Mouse (Mus musculus) neural tube, embryonic 12.5 days (tissue): Measurements from ENCODE around the gene Phlda1. TPM values are rescaled to one million over a fixed set of nuclear protein-coding genes. Genes with fewer than 3 reads are reported as not detected.
"Not testable (repeated sequence)": the region's sequence is repeated elsewhere in the genome, so short reads cannot be mapped to it uniquely, and the experiment has no call there.

Source experiments
- ATAC-seq: fragments of 200-750 bp; cut with Nextera tagmentation; 2 replicates; pipeline ENCODE4 v1.8.0; 2017; ENCODE audit warnings: low read depth, mild to moderate bottlenecking, moderate TSS enrichment, moderate library complexity; ENCODE audit not compliant: low FRiP score
- H3K27ac ChIP-seq: fragments of 300-500 bp; sonication (generic); 2 replicates; pipeline ENCODE4 v1.5.1; 2016
- H3K27me3 ChIP-seq: fragments of 300-500 bp; sonication (generic); replicated peaks from 2 replicates; pipeline ENCODE4 v1.6.1; 2016; ENCODE audit warnings: mild to moderate bottlenecking
- H3K36me3 ChIP-seq: fragments of 300-500 bp; sonication (generic); 2 replicates; pipeline ENCODE4 v1.6.1; 2016; ENCODE audit warnings: mild to moderate bottlenecking
- H3K4me1 ChIP-seq: fragments of 300-500 bp; sonication (generic); 2 replicates; pipeline ENCODE4 v1.6.1; 2016
- H3K4me2 ChIP-seq: fragments of 300-500 bp; sonication (generic); replicated peaks from 2 replicates; pipeline ENCODE4 v1.6.1; 2016; ENCODE audit warnings: mild to moderate bottlenecking
- H3K4me3 ChIP-seq: fragments of 300-500 bp; sonication (generic); 2 replicates; pipeline ENCODE4 v1.5.1; 2016
- H3K9ac ChIP-seq: fragments of 300-500 bp; sonication (generic); 2 replicates; pipeline ENCODE4 v1.6.1; 2016; ENCODE audit warnings: mild to moderate bottlenecking
- H3K9me3 ChIP-seq: fragments of 300-500 bp; sonication (generic); 2 replicates; pipeline ENCODE4 v1.6.1; 2016; ENCODE audit warnings: mild to moderate bottlenecking
- WGBS: fragments of 180-500 bp; shearing (Covaris S2); methylation state at CpG from one replicate; pipeline ENCODE4 v1.1.7; 2016; 5-methylcytosine and 5-hydroxymethylcytosine counted together
- polyA plus RNA-seq: library from polyadenylated mRNA; unstranded; fragments of >200 nt; fragmentation: Nextera tagmentation; extraction: Ambion mirVana; gene quantifications from 2 replicates; pipeline ENCODE4 v1.2.1, GENCODE M21; 2016

The Phlda1 gene
- polyA plus RNA-seq, 1 experiment from 2014 or later = 59.2 TPM

- no peak overlapping the region for H3K27ac ChIP-seq
- no peak for ATAC-seq
- 90% methylated on average over 6 of the region's 6 CpGs for WGBS
- H3K4me3 ChIP-seq = no peak overlapping the region
- H3K4me1 ChIP-seq = peaks cover 21% of the 10 kb centered on the region
- H3K9ac ChIP-seq = no peak overlapping the region
- H3K4me2 ChIP-seq = peak overlapping the region; percentile 35; the same call in 1 of the 2 replicates
- H3K27me3 ChIP-seq = no peaks in the 10 kb centered on the region
- H3K36me3 ChIP-seq = peaks cover 11% of the 10 kb centered on the region
- no peaks in the 10 kb centered on the region for H3K9me3 ChIP-seq
These were observed 29.0 kb upstream of the Phlda1 start for GRCm38 (mm10) chr10:111476989-111477510.

GRCm38 (mm10) chr10:111479599-111479998 lies 26.5 kb upstream of the Phlda1 start:
- H3K4me3 ChIP-seq = no peak overlapping the region
- no peak overlapping the region for H3K27ac ChIP-seq
- no peaks in the 10 kb centered on the region for H3K27me3 ChIP-seq
- H3K4me2 ChIP-seq = no peak overlapping the region
- H3K9ac ChIP-seq = no peak overlapping the region
- no peaks in the 10 kb centered on the region for H3K9me3 ChIP-seq
- no peak for ATAC-seq
- peaks cover 32% of the 10 kb centered on the region for H3K36me3 ChIP-seq
- peaks cover 15% of the 10 kb centered on the region for H3K4me1 ChIP-seq
- 79% methylated on average over 5 of the region's 5 CpGs for WGBS

- no peak overlapping the region for H3K9ac ChIP-seq
- H3K27ac ChIP-seq = no peak overlapping the region
- ATAC-seq = no peak
- 98% methylated on average over 2 of the region's 2 CpGs for WGBS
- no peak overlapping the region for H3K4me2 ChIP-seq
- peaks cover 53% of the 10 kb centered on the region for H3K36me3 ChIP-seq
- H3K4me1 ChIP-seq = no peaks in the 10 kb centered on the region
- H3K9me3 ChIP-seq = no peaks in the 10 kb centered on the region
- H3K4me3 ChIP-seq = no peak overlapping the region
- no peaks in the 10 kb centered on the region for H3K27me3 ChIP-seq
These were observed 23.4 kb upstream of the Phlda1 start for GRCm38 (mm10) chr10:111482654-111483053.

GRCm38 (mm10) chr10:111484079-111484478 lies 22.0 kb upstream of the Phlda1 start:
- no peak for ATAC-seq
- no peak overlapping the region for H3K27ac ChIP-seq
- H3K9ac ChIP-seq = no peak overlapping the region
- H3K4me1 ChIP-seq = no peaks in the 10 kb centered on the region
- H3K9me3 ChIP-seq = no peaks in the 10 kb centered on the region
- no peaks in the 10 kb centered on the region for H3K27me3 ChIP-seq
- WGBS = 90% methylated on average over 5 of the region's 5 CpGs
- no peak overlapping the region for H3K4me2 ChIP-seq
- peaks cover 60% of the 10 kb centered on the region for H3K36me3 ChIP-seq
- no peak overlapping the region for H3K4me3 ChIP-seq

GRCm38 (mm10) chr10:111488793-111489192 lies 17.3 kb upstream of the Phlda1 start:
- Histone ChIP-seq H3K36me3 (peaks cover 63% of the 10 kb centered on the region), H3K27me3 (no peaks in the 10 kb centered on the region), H3K9me3 (no peaks in the 10 kb centered on the region), H3K27ac (no peak overlapping the region), H3K4me3 (no peak overlapping the region), H3K9ac (no peak overlapping the region), H3K4me1 (no peaks in the 10 kb centered on the region), H3K4me2 (no peak overlapping the region)
- 82% methylated on average over 2 of the region's 2 CpGs for WGBS
- ATAC-seq = no peak

- 89% methylated on average over 4 of the region's 4 CpGs for WGBS
- not testable (repeated sequence) for H3K4me2 ChIP-seq
- peaks cover 61% of the 10 kb centered on the region for H3K36me3 ChIP-seq
These were observed 16.0 kb upstream of the Phlda1 start for GRCm38 (mm10) chr10:111490079-111490478.

GRCm38 (mm10) chr10:111495888-111496287 lies 10.2 kb upstream of the Phlda1 start:
- Histone ChIP-seq H3K9me3 (no peaks in the 10 kb centered on the region), H3K36me3 (peaks cover 55% of the 10 kb centered on the region), H3K27ac (no peak overlapping the region), H3K27me3 (no peaks in the 10 kb centered on the region), H3K9ac (no peak overlapping the region), H3K4me1 (no peaks in the 10 kb centered on the region), H3K4me2 (no peak overlapping the region), H3K4me3 (no peak overlapping the region)
- no peak for ATAC-seq
- WGBS = 92% methylated on average over 7 of the region's 7 CpGs

More at GRCm38 (mm10) chr10:111490079-111490478, 16.0 kb upstream of the Phlda1 start:
- H3K27ac ChIP-seq, H3K4me3 ChIP-seq, H3K9ac ChIP-seq, H3K4me1 ChIP-seq, H3K9me3 ChIP-seq, H3K27me3 ChIP-seq, ATAC-seq: not testable (repeated sequence)

- WGBS = 76% methylated on average over 6 of the region's 6 CpGs
- H3K4me3 ChIP-seq = no peak overlapping the region
- peaks cover 4% of the 10 kb centered on the region; the same call in 1 of the 2 replicates for H3K4me1 ChIP-seq
- peaks cover 26% of the 10 kb centered on the region for H3K36me3 ChIP-seq
- no peaks in the 10 kb centered on the region for H3K27me3 ChIP-seq
- H3K27ac ChIP-seq = no peak overlapping the region
- no peak for ATAC-seq
- H3K9me3 ChIP-seq = no peaks in the 10 kb centered on the region
- no peak overlapping the region for H3K9ac ChIP-seq
- no peak overlapping the region for H3K4me2 ChIP-seq
These were observed 6.2 kb upstream of the Phlda1 start for GRCm38 (mm10) chr10:111499892-111500291.

GRCm38 (mm10) chr10:111503071-111503470 lies 3.0 kb upstream of the Phlda1 start:
- Histone ChIP-seq H3K4me1 (peaks cover 4% of the 10 kb centered on the region; the same call in 1 of the 2 replicates), H3K27ac (no peak overlapping the region), H3K9ac (no peak overlapping the region), H3K4me2 (no peak overlapping the region), H3K36me3 (peaks cover 5% of the 10 kb centered on the region; the same call in 1 of the 2 replicates), H3K9me3 (no peaks in the 10 kb centered on the region), H3K27me3 (no peaks in the 10 kb centered on the region), H3K4me3 (no peak overlapping the region)
- ATAC-seq = no peak
- WGBS = 4% methylated on average over 3 of the region's 3 CpGs

GRCm38 (mm10) chr10:111503716-111504115 lies 2.4 kb upstream of the Phlda1 start:
- ATAC-seq = no peak
- Histone ChIP-seq H3K36me3 (no peaks in the 10 kb centered on the region), H3K4me3 (no peak overlapping the region), H3K9ac (no peak overlapping the region), H3K4me1 (peaks cover 6% of the 10 kb centered on the region), H3K9me3 (no peaks in the 10 kb centered on the region), H3K4me2 (no peak overlapping the region), H3K27ac (no peak overlapping the region), H3K27me3 (no peaks in the 10 kb centered on the region)
- WGBS = 42% methylated on average over 10 of the region's 10 CpGs

- Histone ChIP-seq H3K36me3 (no peaks in the 10 kb centered on the region), H3K4me2 (no peak overlapping the region), H3K9me3 (no peaks in the 10 kb centered on the region), H3K4me1 (peaks cover 14% of the 10 kb centered on the region), H3K27me3 (no peaks in the 10 kb centered on the region), H3K27ac (no peak overlapping the region), H3K4me3 (no peak overlapping the region), H3K9ac (no peak overlapping the region)
- 81% methylated on average over 1 of the region's 1 CpGs for WGBS
- no peak for ATAC-seq
These were observed 1.5 kb upstream of the Phlda1 start for GRCm38 (mm10) chr10:111504606-111505005.

GRCm38 (mm10) chr10:111505406-111505805 lies 680 bp upstream of the Phlda1 start:
- no peak overlapping the region for H3K27ac ChIP-seq
- peaks cover 15% of the 10 kb centered on the region for H3K4me1 ChIP-seq
- H3K36me3 ChIP-seq = no peaks in the 10 kb centered on the region
- WGBS = 56% methylated on average over 7 of the region's 7 CpGs
- no peak overlapping the region for H3K4me3 ChIP-seq
- peak overlapping the region; percentile 86 for H3K4me2 ChIP-seq
- H3K27me3 ChIP-seq = no peaks in the 10 kb centered on the region
- no peak overlapping the region for H3K9ac ChIP-seq
- no peaks in the 10 kb centered on the region for H3K9me3 ChIP-seq
- no peak for ATAC-seq

- H3K4me1 ChIP-seq = peaks cover 15% of the 10 kb centered on the region
- under 1% methylated on average over 23 of the region's 23 CpGs for WGBS
- no peaks in the 10 kb centered on the region for H3K36me3 ChIP-seq
These were observed 907 bp downstream of the Phlda1 start for GRCm38 (mm10) chr10:111506926-111507459.

More at GRCm38 (mm10) chr10:111506926-111507459, 907 bp downstream of the Phlda1 start:
- no peaks in the 10 kb centered on the region for H3K27me3 ChIP-seq
- peak overlapping the region; percentile 89 for H3K9ac ChIP-seq
- peak overlapping the region; percentile 86 for H3K4me2 ChIP-seq
- H3K27ac ChIP-seq = peak overlapping the region; percentile 93
- H3K9me3 ChIP-seq = no peaks in the 10 kb centered on the region
- peak overlapping the region; percentile 82 for H3K4me3 ChIP-seq
- ATAC-seq = peak; percentile 59
